Mouse (Mus musculus) granulocyte monocyte progenitor cell, adult 5-6 weeks (primary cell): ENCODE data around the gene Col1a1. TPM values are rescaled to one million over a fixed set of nuclear protein-coding genes. Genes with fewer than 3 reads are reported as not detected.

Experiments
- ATAC-seq: replicated peaks from 2 replicates; pipeline ENCODE4 v1.8.0; 2016; ENCODE audit warnings: mild to moderate bottlenecking, moderate TSS enrichment, inconsistent platforms; ENCODE audit not compliant: poor library complexity, severe bottlenecking
- total RNA-seq, 2 experiments: library from RNA; stranded (forward) in 1 of 2; stranded (reverse) in 1 of 2; fragments of 200-712, 200-1000 nt in 1 of 2; fragments of >200 nt in 1 of 2; fragmentation: Nextera tagmentation in 1 of 2; gene quantifications; 2 replicates each; pipeline ENCODE4 v1.2.3; 2014 to 2017

The Col1a1 gene
- total RNA-seq, 2 experiments from 2014 or later = not detected

DNA sequence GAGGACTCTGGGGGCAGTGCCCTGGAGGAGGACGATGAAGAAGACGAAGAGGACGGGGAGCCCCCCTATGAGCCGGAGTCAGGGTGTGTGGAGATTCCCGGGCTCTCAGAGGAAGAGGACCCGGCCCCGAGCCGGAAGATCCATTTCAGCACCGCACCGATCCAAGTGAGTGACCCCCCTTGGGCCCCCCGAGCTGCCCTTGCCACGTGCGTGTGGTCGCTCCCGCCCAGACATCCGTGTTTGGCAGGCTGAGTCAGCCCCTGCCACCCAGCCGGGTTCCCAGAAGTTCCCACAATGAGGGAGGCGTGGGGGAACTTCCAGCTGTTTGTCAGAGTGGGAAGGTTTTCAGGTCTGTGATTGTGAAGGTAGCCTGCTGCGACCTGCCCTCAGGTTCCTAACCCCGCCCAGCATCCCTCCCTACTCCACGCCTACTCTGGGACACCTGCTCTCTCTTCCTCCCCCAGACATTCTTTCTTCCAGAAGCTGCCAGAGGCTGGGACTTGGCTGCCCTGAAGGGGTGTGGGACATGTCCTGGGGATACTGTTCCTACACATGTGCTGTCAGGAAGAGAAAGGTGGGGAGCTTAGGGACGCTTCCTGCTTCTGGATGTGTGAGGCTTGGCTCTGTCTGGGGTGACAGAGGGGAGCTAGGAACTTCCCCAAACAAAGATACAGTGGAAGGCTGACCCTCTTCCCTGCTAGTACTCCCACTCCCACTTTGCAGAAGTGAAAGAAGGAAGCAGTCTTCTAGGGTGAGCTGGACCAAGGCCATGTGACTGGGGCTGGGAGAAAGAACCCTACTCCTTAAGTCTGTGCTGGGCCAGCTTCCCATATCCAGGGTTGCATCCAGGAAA lies 57.0 kb downstream of the Col1a1 start:
- ATAC-seq = peak; percentile 63

DNA sequence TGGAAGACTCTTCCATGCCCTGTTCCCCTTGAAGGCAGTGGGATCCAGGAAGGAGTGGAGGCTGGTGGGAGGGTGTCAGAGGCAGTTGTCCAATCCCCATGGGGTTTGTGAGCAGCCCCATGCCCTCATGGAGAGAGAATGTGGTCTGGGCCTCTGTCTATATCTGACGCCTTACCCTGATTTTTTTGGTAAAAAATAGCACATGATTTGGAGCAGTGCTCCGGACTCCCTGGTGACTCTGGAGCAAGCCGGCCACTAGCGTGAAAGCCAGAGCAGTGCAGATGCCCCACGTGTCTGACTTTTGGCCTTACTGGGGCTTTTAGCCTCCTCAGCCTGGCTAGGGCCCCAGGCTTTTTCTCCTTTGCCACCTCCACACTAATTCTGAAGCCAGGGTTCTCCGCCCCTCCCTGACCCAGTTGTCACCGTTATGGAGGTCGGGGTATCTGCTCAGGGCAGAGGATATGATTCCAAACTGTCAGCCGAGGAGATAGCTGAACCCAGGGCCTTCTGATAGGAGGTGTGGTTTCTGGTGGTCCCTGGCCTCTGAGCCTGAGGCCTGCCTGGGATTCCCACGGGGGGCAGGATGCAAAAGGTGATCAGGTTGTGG lies 58.3 kb downstream of the Col1a1 start:
- no peak for ATAC-seq

DNA sequence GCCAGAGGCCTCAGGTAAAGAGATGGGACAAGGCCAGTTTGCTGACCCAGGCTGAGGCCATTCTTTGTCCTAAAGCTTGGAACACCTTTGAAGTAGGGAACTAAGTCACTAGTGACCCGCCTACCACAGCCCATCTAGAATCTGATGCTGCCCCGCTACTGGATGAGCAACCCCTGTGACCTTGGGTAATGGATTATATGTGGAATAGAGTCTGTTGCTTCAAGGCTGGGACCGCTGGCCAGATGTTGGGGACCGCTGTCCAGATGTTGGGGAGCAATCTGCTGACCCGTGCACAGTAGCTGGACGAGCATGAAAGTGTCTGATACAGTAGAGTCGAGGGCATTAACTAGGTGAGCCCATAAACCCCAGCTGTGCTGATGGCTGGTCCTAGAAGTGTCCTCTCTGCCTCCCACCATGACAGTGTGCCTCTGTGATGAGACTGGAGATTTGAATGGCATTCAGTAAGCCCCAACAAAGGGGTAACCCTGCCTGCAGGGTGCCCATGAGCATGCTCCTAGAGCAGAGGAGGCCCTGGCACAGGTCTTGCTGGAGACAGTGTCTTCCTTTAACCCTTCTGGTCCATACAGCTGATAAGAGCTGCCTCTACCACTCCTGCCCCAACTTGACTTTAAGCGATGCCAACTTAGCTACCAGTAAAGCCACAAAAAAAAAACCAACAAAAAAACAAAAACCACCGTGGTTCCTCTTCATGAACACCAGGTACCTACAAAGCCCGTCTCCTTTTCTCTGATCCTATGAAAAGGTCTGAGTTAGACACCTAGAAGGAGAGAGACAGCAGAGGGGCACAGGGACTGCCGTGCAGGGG lies 59.1 kb downstream of the Col1a1 start:
- no peak for ATAC-seq

DNA sequence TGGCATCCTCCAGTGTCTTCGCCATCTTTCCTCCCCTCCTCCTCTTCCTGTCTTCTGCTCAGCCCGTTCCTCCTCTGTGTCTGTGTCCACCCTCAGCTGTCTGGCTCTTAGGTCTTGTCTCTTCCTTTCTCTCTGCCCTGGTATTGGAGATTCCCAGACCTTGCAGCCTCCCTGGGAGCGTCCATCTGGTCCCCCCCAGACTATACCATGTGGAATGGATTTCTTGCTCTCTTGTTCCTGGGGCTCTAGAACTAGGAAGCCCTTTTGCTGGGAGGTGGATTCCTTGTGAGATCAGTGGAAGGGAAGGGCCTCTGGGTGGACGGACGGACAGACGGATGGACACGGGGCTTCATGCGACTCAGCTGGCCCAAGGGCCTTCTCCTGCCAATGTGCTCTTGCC lies 60.1 kb downstream of the Col1a1 start:
- no peak for ATAC-seq

DNA sequence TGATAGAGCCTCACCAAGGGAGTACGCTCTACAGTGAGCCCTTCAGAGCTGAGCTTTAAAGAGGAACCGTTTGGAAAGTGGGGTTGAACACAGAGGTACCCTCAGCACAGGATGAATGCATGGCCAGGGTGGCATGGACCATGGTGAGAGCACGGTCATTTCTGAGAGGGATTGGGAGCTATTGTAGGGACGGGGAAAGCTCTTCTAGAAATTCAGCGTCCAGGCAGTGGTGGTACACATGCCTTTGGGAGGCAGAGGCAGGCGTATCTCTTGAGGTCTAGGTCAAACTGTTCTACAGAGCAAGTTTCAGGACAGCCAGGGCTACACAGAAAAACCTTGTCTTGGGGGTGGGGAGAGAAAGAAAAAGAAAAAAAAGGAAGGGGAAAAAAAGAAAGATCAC lies 61.0 kb downstream of the Col1a1 start:
- no peak for ATAC-seq

DNA sequence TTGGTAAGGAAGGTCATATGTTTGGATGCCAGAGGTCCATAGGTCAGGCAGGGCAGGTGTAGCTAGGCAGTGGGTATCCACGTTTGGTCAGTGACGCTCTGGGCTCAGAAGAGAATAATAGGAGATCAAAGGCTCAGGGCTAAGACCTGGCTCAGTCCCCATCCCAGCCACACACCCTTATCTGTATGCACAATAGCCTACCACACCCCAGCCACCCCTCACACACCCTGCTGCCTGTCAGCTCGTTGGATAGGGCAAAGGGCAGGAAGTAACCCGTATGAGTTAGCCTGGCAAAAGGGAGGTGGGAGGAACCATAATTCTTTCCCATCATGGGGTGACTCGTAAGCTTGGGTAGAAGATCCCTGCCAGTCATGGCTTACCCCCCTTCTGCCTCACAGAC lies 61.6 kb downstream of the Col1a1 start:
- ATAC-seq = no peak

DNA sequence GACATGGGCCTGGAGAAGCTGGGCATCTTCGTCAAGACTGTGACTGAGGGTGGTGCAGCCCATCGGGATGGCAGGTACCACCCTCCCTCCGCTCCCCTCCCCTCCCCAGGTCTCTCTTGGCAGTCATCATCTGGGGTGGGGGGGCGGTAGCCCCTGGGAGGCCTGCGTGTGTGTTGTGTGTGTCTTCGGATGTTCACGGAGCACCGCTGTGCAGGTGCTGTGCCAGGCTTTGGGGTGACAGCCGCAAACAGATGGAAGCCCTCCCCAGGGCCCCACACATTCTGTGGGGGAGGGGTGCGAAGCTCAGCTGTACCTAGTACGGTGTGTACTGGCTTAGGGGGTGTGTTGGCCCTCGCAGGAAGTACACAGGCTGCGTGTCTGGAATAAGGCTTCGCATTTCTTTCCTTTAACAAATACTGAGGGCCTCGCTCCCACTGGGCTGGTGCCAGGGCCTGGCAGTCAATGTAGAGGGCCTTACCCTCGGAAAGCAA lies 62.1 kb downstream of the Col1a1 start:
- no peak for ATAC-seq

DNA sequence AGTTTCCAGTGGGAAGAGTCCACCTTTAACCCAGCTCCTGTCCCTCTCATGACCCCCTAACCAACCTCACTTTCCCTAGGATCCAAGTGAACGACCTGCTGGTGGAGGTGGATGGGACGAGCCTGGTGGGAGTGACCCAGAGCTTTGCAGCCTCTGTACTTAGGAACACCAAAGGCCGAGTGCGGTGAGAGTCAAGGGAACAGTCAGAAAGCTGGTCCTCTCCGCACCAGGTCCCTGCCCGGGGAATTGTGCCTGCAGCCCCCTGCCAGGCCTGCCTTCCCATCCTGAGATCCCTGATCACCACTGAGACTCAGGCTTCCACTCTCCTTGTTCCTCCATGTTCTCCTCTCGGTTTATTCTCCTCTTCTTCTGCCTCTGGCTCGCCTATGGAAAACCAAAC lies 64.1 kb downstream of the Col1a1 start:
- ATAC-seq = no peak

DNA sequence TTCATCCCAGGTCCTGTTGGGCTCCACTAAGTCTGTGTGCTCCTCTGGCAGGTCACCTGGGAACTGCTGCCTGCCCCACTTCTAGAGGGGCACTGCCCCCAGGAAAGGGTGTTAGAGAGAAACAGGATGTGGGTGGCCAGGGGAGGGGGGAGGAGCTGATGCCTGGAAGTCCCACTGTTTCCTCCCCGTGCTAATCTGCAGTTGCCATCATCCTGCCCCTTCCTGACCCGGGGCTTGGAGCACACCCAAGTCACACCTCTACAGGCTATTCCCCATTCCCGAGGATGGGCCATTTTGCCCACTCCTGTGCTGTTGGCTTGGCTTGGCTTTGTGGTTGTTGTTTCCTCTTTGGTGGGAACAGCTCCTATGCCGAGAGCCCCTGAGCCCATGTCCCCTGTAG lies 64.5 kb downstream of the Col1a1 start:
- ATAC-seq = peak; percentile 61

DNA sequence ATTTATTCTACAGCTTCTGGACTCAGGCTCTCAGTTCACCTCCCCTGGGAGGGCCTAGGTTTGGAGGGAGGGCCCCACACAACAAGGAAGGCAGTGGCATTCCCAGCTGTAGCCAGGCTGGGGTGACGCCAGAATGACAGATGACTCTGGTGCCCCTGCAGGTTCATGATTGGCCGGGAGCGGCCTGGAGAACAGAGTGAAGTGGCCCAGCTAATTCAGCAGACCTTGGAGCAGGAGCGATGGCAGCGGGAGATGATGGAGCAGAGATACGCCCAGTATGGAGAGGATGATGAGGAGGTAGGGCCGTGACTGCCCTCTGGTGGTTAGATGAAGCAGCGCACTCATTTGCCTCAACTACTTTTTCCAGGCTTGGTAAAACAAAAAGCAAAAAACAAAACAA lies 65.0 kb downstream of the Col1a1 start:
- ATAC-seq = peak; percentile 64

DNA sequence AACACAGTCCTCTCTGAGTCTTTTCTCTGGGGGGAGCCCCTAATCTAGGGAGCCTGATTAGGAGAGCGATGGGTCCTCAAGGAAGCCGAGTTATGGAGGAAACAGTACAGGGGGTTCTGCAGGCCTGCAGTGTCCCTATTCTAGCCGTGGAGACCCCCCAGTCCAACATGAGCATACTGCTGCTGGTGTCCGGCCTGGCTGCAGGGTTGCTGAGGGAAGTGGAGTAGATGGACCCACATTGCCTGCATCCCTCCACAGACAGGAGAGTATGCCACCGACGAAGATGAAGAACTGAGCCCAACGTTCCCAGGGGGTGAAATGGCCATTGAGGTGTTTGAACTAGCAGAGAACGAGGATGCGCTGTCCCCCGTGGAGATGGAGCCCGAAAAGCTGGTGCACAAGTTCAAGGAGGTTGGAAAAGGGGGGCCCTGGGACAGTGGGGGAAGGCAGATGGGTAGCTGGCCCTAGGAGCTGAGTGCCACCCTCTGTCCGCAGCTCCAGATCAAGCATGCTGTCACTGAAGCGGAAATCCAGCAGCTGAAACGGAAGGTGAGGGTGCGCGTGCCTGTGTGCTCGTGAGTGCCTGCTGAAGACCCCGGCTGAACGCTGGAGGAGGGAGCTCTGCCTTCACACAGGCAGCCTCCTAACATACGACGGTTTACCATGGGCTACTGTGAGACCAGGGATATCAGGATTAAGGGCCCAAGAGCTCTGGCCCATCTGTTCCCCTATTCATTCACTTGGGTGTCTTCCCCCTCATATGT lies 65.7 kb downstream of the Col1a1 start:
- no peak for ATAC-seq

Other genes with a start within 250 kb of the Col1a1 start
- gene Gm11541, start 231.7 kb upstream of the Col1a1 start, total RNA-seq (2014; fragmentation: Nextera tagmentation) = not detected in 2 replicates
- gene Gm11541, start 231.7 kb upstream of the Col1a1 start, total RNA-seq (2017) = not detected in 2 replicates
- gene Cdc34b, start 194.4 kb upstream of the Col1a1 start, total RNA-seq (2014; fragmentation: Nextera tagmentation) = not detected in 2 replicates
- not detected in 2 replicates for gene Cdc34b, start 194.4 kb upstream of the Col1a1 start, total RNA-seq (2017)
- gene Tmem92, start 153.5 kb upstream of the Col1a1 start, total RNA-seq (2014; fragmentation: Nextera tagmentation) = not detected in 2 replicates
- gene Tmem92, start 153.5 kb upstream of the Col1a1 start, total RNA-seq (2017) = not detected in 2 replicates
- not detected in 2 replicates for gene Hils1, start 31.4 kb downstream of the Col1a1 start, total RNA-seq (2014; fragmentation: Nextera tagmentation)
- gene Hils1, start 31.4 kb downstream of the Col1a1 start, total RNA-seq (2017) = not detected in 2 replicates
- not detected in 2 replicates for gene Sgca, start 40.1 kb downstream of the Col1a1 start, total RNA-seq (2014; fragmentation: Nextera tagmentation)
- not detected in 2 replicates for gene Sgca, start 40.1 kb downstream of the Col1a1 start, total RNA-seq (2017)
- gene Ppp1r9b, start 54.8 kb downstream of the Col1a1 start, total RNA-seq (2014; fragmentation: Nextera tagmentation) = 50.3 and 61.7 TPM in 2 replicates
- gene Ppp1r9b, start 54.8 kb downstream of the Col1a1 start, total RNA-seq (2017) = 67.7 and 71.9 TPM in 2 replicates
- 0.34 and 0.49 TPM in 2 replicates for gene Samd14, start 73.7 kb downstream of the Col1a1 start, total RNA-seq (2014; fragmentation: Nextera tagmentation)
- gene Samd14, start 73.7 kb downstream of the Col1a1 start, total RNA-seq (2017) = 0.05 and 0.65 TPM in 2 replicates
- gene Pdk2, start 105.1 kb downstream of the Col1a1 start, total RNA-seq (2014; fragmentation: Nextera tagmentation) = 8.5 and 9.8 TPM in 2 replicates
- gene Pdk2, start 105.1 kb downstream of the Col1a1 start, total RNA-seq (2017) = 0.60 and 1.8 TPM in 2 replicates
- not detected in 2 replicates for gene Itga3, start 140.6 kb downstream of the Col1a1 start, total RNA-seq (2014; fragmentation: Nextera tagmentation)
- gene Itga3, start 140.6 kb downstream of the Col1a1 start, total RNA-seq (2017) = not detected in 2 replicates
- gene Dlx3, start 183.9 kb downstream of the Col1a1 start, total RNA-seq (2014; fragmentation: Nextera tagmentation) = not detected in 2 replicates
- gene Dlx3, start 183.9 kb downstream of the Col1a1 start, total RNA-seq (2017) = not detected in 2 replicates
- gene Dlx4, start 210.0 kb downstream of the Col1a1 start, total RNA-seq (2014; fragmentation: Nextera tagmentation) = not detected in 2 replicates
- gene Dlx4, start 210.0 kb downstream of the Col1a1 start, total RNA-seq (2017) = not detected in 2 replicates